Mouse (Mus musculus): ENCODE data around the gene Aldh1l1.
A peak's percentile ranks its signal among the peaks of the same experiment; 100 is the strongest.

The Aldh1l1 gene

GRCm38 (mm10) chr6:90472079-90472478, 14.1 kb upstream of the Aldh1l1 start:
- DNase-seq (ENCODE audit: low read depth) = no peak

- DNase-seq (ENCODE audit: low read depth) = no peak
Measured at GRCm38 (mm10) chr6:90472697-90473096, 13.5 kb upstream of the Aldh1l1 start.

GRCm38 (mm10) chr6:90473630-90474360, 12.4 kb upstream of the Aldh1l1 start:
- DNase-seq (ENCODE audit: low read depth) = no peak

- DNase-seq (ENCODE audit: low read depth) = no peak
Measured at GRCm38 (mm10) chr6:90474361-90474750, 11.9 kb upstream of the Aldh1l1 start.

- no peak for DNase-seq (ENCODE audit: low read depth)
Measured at GRCm38 (mm10) chr6:90475176-90475853, 10.9 kb upstream of the Aldh1l1 start.

GRCm38 (mm10) chr6:90475854-90476212, 10.4 kb upstream of the Aldh1l1 start:
- no peak for DNase-seq (ENCODE audit: low read depth)

- peak; percentile 24 for DNase-seq (ENCODE audit: low read depth)
Measured at GRCm38 (mm10) chr6:90476941-90477518, 9.2 kb upstream of the Aldh1l1 start.

GRCm38 (mm10) chr6:90484249-90484648, 2.0 kb upstream of the Aldh1l1 start:
- DNase-seq (ENCODE audit: low read depth) = no peak

GRCm38 (mm10) chr6:90484876-90485275, 1.4 kb upstream of the Aldh1l1 start:
- DNase-seq (ENCODE audit: low read depth) = no peak

- DNase-seq (ENCODE audit: low read depth) = no peak
Measured at GRCm38 (mm10) chr6:90487531-90487930, 1.3 kb downstream of the Aldh1l1 start.

- no peak for DNase-seq (ENCODE audit: low read depth)
Measured at GRCm38 (mm10) chr6:90489532-90489931, 3.3 kb downstream of the Aldh1l1 start.

- DNase-seq (ENCODE audit: low read depth) = no peak
Measured at GRCm38 (mm10) chr6:90490976-90491375, 4.7 kb downstream of the Aldh1l1 start.

GRCm38 (mm10) chr6:90491956-90492744, 5.9 kb downstream of the Aldh1l1 start:
- no peak for DNase-seq (ENCODE audit: low read depth)

GRCm38 (mm10) chr6:90494155-90494554, 7.9 kb downstream of the Aldh1l1 start:
- no peak for DNase-seq (ENCODE audit: low read depth)

GRCm38 (mm10) chr6:90494566-90494965, 8.3 kb downstream of the Aldh1l1 start:
- no peak for DNase-seq (ENCODE audit: low read depth)

GRCm38 (mm10) chr6:90495282-90495912, 9.2 kb downstream of the Aldh1l1 start:
- DNase-seq (ENCODE audit: low read depth) = peak; percentile 59

- no peak for DNase-seq (ENCODE audit: low read depth)
Measured at GRCm38 (mm10) chr6:90496217-90496616, 10.0 kb downstream of the Aldh1l1 start.

- DNase-seq (ENCODE audit: low read depth) = no peak
Measured at GRCm38 (mm10) chr6:90499509-90499908, 13.3 kb downstream of the Aldh1l1 start.

GRCm38 (mm10) chr6:90501222-90501940, 15.2 kb downstream of the Aldh1l1 start:
- peak; percentile 61 for DNase-seq (ENCODE audit: low read depth)

- DNase-seq (ENCODE audit: low read depth) = peak; percentile 54
Measured at GRCm38 (mm10) chr6:90505906-90506305, 19.7 kb downstream of the Aldh1l1 start.

GRCm38 (mm10) chr6:90506673-90507311, 20.6 kb downstream of the Aldh1l1 start:
- peak; percentile 77 for DNase-seq (ENCODE audit: low read depth)
